Mouse (Mus musculus) urinary bladder, adult 18-20 months (tissue): ENCODE results near the gene Abhd17b.

Experiments used
- DNase-seq, 2 experiments: peaks; one replicate each; pipeline ENCODE4 v3.0.0; 2022; ENCODE audit warnings: low spot score in 2 of 2, mixed read lengths in 2 of 2

The Abhd17b gene

GRCm38 (mm10) chr19:21731887-21732286, 78.9 kb downstream of the Abhd17b start:
- DNase-seq, result no peak

GRCm38 (mm10) chr19:21733176-21733575, 80.2 kb downstream of the Abhd17b start:
- no peak for DNase-seq

GRCm38 (mm10) chr19:21734112-21734511, 81.1 kb downstream of the Abhd17b start:
- DNase-seq, result no peak
